13 mouse cellular contexts compared by ENCODE assay signal in genomic region chr14:35095506-35096059, GRCm38 (mm10).
A peak's percentile ranks its signal among the peaks of the same experiment; 100 is the strongest.
DNase-seq lines count a peak whose midpoint lies in the region; ATAC-seq and TF ChIP-seq lines count a peak whose summit lies in the region.
"Had no signal": no experiment of that assay in that cellular context is flagged by ENCODE, and none has a peak within 500 bp of the region (broad histone marks: within the 10 kb centered on the region; RNA-seq: fewer than 3 reads in every experiment).

No protein-coding gene starts in this region.

- H3K36me3 ChIP-seq in forebrain, embryonic 11.5 days (ENCODE audit: control insufficient read depth, insufficient read depth, low read length), result no peaks in the 10 kb centered on the region
- no peaks in the 10 kb centered on the region for H3K36me3 ChIP-seq in forebrain, embryonic 10.5 days (replicated peaks)
- H3K36me3 ChIP-seq in kidney, postnatal 0 days (ENCODE audit: insufficient read depth, low read length), result no peaks in the 10 kb centered on the region
- H3K36me3 ChIP-seq in hindbrain, embryonic 15.5 days, result no peaks in the 10 kb centered on the region
- H3K36me3 ChIP-seq: limb, embryonic 13.5 days had no signal

- no peak for TF ChIP-seq POLR2A in cerebellum, adult 2 months (IDR thresholded peaks at IDR 0.05; ENCODE audit: borderline replicate concordance, insufficient read depth, low read length)

- ATAC-seq in forebrain, embryonic 11.5 days (replicated peaks; ENCODE audit: low FRiP score), result peak; percentile 37; the same call in 1 of the 2 replicates
- no peak for ATAC-seq in kidney, postnatal 0 days (replicated peaks; ENCODE audit: low FRiP score, low read depth)
- ATAC-seq in hindbrain, embryonic 15.5 days (ENCODE audit: low FRiP score, low read depth), result peak; percentile 49

- no peaks in the 10 kb centered on the region for H3K9me3 ChIP-seq in forebrain, embryonic 11.5 days (ENCODE audit: control insufficient read depth, low read length)
- no peaks in the 10 kb centered on the region for H3K9me3 ChIP-seq in forebrain, embryonic 10.5 days
- H3K9me3 ChIP-seq in kidney, postnatal 0 days (replicated peaks; ENCODE audit: low read length), result no peaks in the 10 kb centered on the region
- no peaks in the 10 kb centered on the region for H3K9me3 ChIP-seq in hindbrain, embryonic 15.5 days
- H3K9me3 ChIP-seq: limb, embryonic 13.5 days had no signal

- DNase-seq in forebrain, embryonic 11.5 days (ENCODE audit: low spot score), result no peak
- no peak for DNase-seq in forebrain, embryonic 10.5 days (ENCODE audit: extremely low spot score, low spot score)
- DNase-seq in kidney, postnatal 0 days (ENCODE audit: low spot score), result peak; percentile 12
- no peak for DNase-seq in kidney, adult 18-20 months
- DNase-seq in brain, adult 2 months (ENCODE audit: low read depth, low spot score), result peak; percentile 28
- DNase-seq in cerebellum, postnatal 10 days, result no peak
- no peak for DNase-seq in cerebellum, adult 2 months
- DNase-seq: cerebellum, adult 9-10 months; layer of hippocampus, postnatal 36 days had no signal

- H3K27ac ChIP-seq in forebrain, embryonic 11.5 days (ENCODE audit: low read depth, low read length), result no peak overlapping the region
- H3K27ac ChIP-seq in forebrain, embryonic 10.5 days, result no peak overlapping the region
- no peak overlapping the region for H3K27ac ChIP-seq in kidney, postnatal 0 days
- H3K27ac ChIP-seq in hindbrain, embryonic 15.5 days (replicated peaks), result no peak overlapping the region
- no peak overlapping the region for H3K27ac ChIP-seq in cerebellum, adult 2 months (ENCODE audit: insufficient read depth, low read length)
- H3K27ac ChIP-seq: heart, adult 2 months; limb, embryonic 13.5 days had no signal

- no peak for TF ChIP-seq CTCF in kidney, postnatal 0 days (IDR thresholded peaks at IDR 0.05; ENCODE audit: low read depth)
- no peak for TF ChIP-seq CTCF in cerebellum, adult 2 months (IDR thresholded peaks at IDR 0.05; ENCODE audit: borderline replicate concordance, insufficient read depth, low read depth, low read length)

- H3K27me3 ChIP-seq in forebrain, embryonic 11.5 days (ENCODE audit: control insufficient read depth, insufficient read depth, low read length), result no peaks in the 10 kb centered on the region
- peaks cover 31% of the 10 kb centered on the region for H3K27me3 ChIP-seq in forebrain, embryonic 10.5 days (ENCODE audit: poor library complexity, severe bottlenecking)
- no peaks in the 10 kb centered on the region for H3K27me3 ChIP-seq in kidney, postnatal 0 days (ENCODE audit: insufficient read depth, low read length)
- H3K27me3 ChIP-seq in hindbrain, embryonic 15.5 days, result no peaks in the 10 kb centered on the region
- no peaks in the 10 kb centered on the region for H3K27me3 ChIP-seq in cerebellum, adult 2 months (ENCODE audit: control insufficient read depth, insufficient read depth, low read length)
- H3K27me3 ChIP-seq: limb, embryonic 13.5 days had no signal

- 25% methylated on average over 9 of the region's 9 CpGs for WGBS in forebrain, embryonic 11.5 days
- WGBS in forebrain, embryonic 10.5 days, result 33% methylated on average over 9 of the region's 9 CpGs
- WGBS in kidney, postnatal 0 days, result 18% methylated on average over 9 of the region's 9 CpGs
- WGBS in hindbrain, embryonic 15.5 days, result 26% methylated on average over 9 of the region's 9 CpGs
- 33% methylated on average over 9 of the region's 9 CpGs for WGBS in cerebellum, adult 2 months

- H3K4me2 ChIP-seq in forebrain, embryonic 11.5 days (ENCODE audit: low read depth, low read length, severe bottlenecking), result no peak overlapping the region
- H3K4me2 ChIP-seq in kidney, postnatal 0 days (ENCODE audit: low read length), result no peak overlapping the region
- no peak overlapping the region for H3K4me2 ChIP-seq in hindbrain, embryonic 15.5 days
- H3K4me2 ChIP-seq: limb, embryonic 13.5 days had no signal

- H3K4me1 ChIP-seq in forebrain, embryonic 11.5 days (replicated peaks; ENCODE audit: control insufficient read depth, insufficient read depth, low read length), result peaks cover 4% of the 10 kb centered on the region; the same call in 1 of the 2 replicates
- H3K4me1 ChIP-seq in forebrain, embryonic 10.5 days, result peaks cover 29% of the 10 kb centered on the region
- H3K4me1 ChIP-seq in kidney, postnatal 0 days (replicated peaks; ENCODE audit: insufficient read depth, low read length), result no peaks in the 10 kb centered on the region
- H3K4me1 ChIP-seq in hindbrain, embryonic 15.5 days (replicated peaks), result peaks cover 20% of the 10 kb centered on the region; the same call in 1 of the 2 replicates
- H3K4me1 ChIP-seq in cerebellum, adult 2 months (ENCODE audit: control insufficient read depth, insufficient read depth, low read length), result no peaks in the 10 kb centered on the region

- H3K9ac ChIP-seq in forebrain, embryonic 11.5 days (ENCODE audit: low read length), result no peak overlapping the region
- H3K9ac ChIP-seq in kidney, postnatal 0 days (ENCODE audit: low read depth, low read length), result no peak overlapping the region
- H3K9ac ChIP-seq in hindbrain, embryonic 15.5 days, result no peak overlapping the region
- H3K9ac ChIP-seq: limb, embryonic 13.5 days had no signal

- no peak overlapping the region for H3K4me3 ChIP-seq in forebrain, embryonic 11.5 days (ENCODE audit: low read depth, low read length)
- no peak overlapping the region for H3K4me3 ChIP-seq in forebrain, embryonic 10.5 days
- no peak overlapping the region for H3K4me3 ChIP-seq in kidney, postnatal 0 days (replicated peaks; ENCODE audit: low read depth, low read length)
- no peak overlapping the region for H3K4me3 ChIP-seq in hindbrain, embryonic 15.5 days
- H3K4me3 ChIP-seq in cerebellum, adult 2 months (replicated peaks; ENCODE audit: insufficient read depth, low read depth, low read length), result no peak overlapping the region
- H3K4me3 ChIP-seq: erythroblast, embryonic 14.5 days; heart, adult 2 months; limb, embryonic 13.5 days had no signal

Comparison
In these comparisons a context has a peak if more than half of its experiments do, and no peak if none do; other contexts are left out.
1. DNase-seq: peak in kidney, postnatal 0 days (single experiment) and brain, adult 2 months (single experiment); none in forebrain, embryonic 11.5 days (single experiment), forebrain, embryonic 10.5 days (single experiment), kidney, adult 18-20 months (single experiment), cerebellum, postnatal 10 days (0 of 2) and cerebellum, adult 2 months (0 of 2).